Mouse (Mus musculus): Measurements from ENCODE around the gene Pom121l2.
A peak's percentile ranks its signal among the peaks of the same experiment; 100 is the strongest.

Pom121l2 gene

GRCm38 (mm10) chr13:21980981-21981802 lies at the start of gene Pom121l2:
Gene Pom121l2, plus strand, starts transcription at chr13:21981194.
- DNase-seq (ENCODE audit: low read depth) = peak; percentile 53

- no peak for DNase-seq (ENCODE audit: low read depth)
These were observed 49.3 kb upstream of the Pom121l2 start for GRCm38 (mm10) chr13:21931740-21932139.

GRCm38 (mm10) chr13:21933626-21934548 lies 47.1 kb upstream of the Pom121l2 start:
- no peak for DNase-seq (ENCODE audit: low read depth)

- peak; percentile 78 for DNase-seq (ENCODE audit: low read depth)
These were observed 45.8 kb upstream of the Pom121l2 start for GRCm38 (mm10) chr13:21934982-21935791.

- no peak for DNase-seq (ENCODE audit: low read depth)
These were observed 45.2 kb upstream of the Pom121l2 start for GRCm38 (mm10) chr13:21935833-21936232.

GRCm38 (mm10) chr13:21936968-21937367 lies 44.0 kb upstream of the Pom121l2 start:
- peak; percentile 71 for DNase-seq (ENCODE audit: low read depth)

- DNase-seq (ENCODE audit: low read depth) = peak; percentile 94
These were observed 40.8 kb upstream of the Pom121l2 start for GRCm38 (mm10) chr13:21940213-21940612.

- DNase-seq (ENCODE audit: low read depth) = peak; percentile 82
These were observed 40.1 kb upstream of the Pom121l2 start for GRCm38 (mm10) chr13:21940811-21941321.

GRCm38 (mm10) chr13:21943644-21944043 lies 37.4 kb upstream of the Pom121l2 start:
- DNase-seq (ENCODE audit: low read depth) = no peak

- no peak for DNase-seq (ENCODE audit: low read depth)
These were observed 36.4 kb upstream of the Pom121l2 start for GRCm38 (mm10) chr13:21944592-21944925.

GRCm38 (mm10) chr13:21944926-21945740 lies 35.9 kb upstream of the Pom121l2 start, which contains the start of gene Zfp184:
Gene Zfp184, plus strand, starts transcription at chr13:21945094.
- peak; percentile 84 for DNase-seq (ENCODE audit: low read depth)

- DNase-seq (ENCODE audit: low read depth) = no peak
These were observed 11.7 kb upstream of the Pom121l2 start for GRCm38 (mm10) chr13:21969269-21969668.

GRCm38 (mm10) chr13:21969816-21970215 lies 11.2 kb upstream of the Pom121l2 start:
- DNase-seq (ENCODE audit: low read depth) = no peak

- no peak for DNase-seq (ENCODE audit: low read depth)
These were observed 9.4 kb upstream of the Pom121l2 start for GRCm38 (mm10) chr13:21971641-21972040.

- DNase-seq (ENCODE audit: low read depth) = peak; percentile 97
These were observed 6.7 kb upstream of the Pom121l2 start for GRCm38 (mm10) chr13:21974221-21974725.

- DNase-seq (ENCODE audit: low read depth) = peak; percentile 94
These were observed 6.1 kb upstream of the Pom121l2 start for GRCm38 (mm10) chr13:21974726-21975473.

GRCm38 (mm10) chr13:21981803-21982193 lies 804 bp downstream of the Pom121l2 start:
- no peak for DNase-seq (ENCODE audit: low read depth)

GRCm38 (mm10) chr13:21984486-21984885 lies 3.5 kb downstream of the Pom121l2 start:
- DNase-seq (ENCODE audit: low read depth) = peak; percentile 56

GRCm38 (mm10) chr13:21992550-21992949 lies 11.6 kb downstream of the Pom121l2 start:
- DNase-seq (ENCODE audit: low read depth) = no peak

Data from induced T-regulatory cell, adult 2 months (primary cell).